Mouse (Mus musculus) hindbrain, embryonic 14.5 days (tissue): Measurements from ENCODE around the gene Senp5. TPM values are rescaled to one million over a fixed set of nuclear protein-coding genes. Genes with fewer than 3 reads are reported as not detected.

Source experiments
- ATAC-seq: fragments of 200-750 bp; cut with Nextera tagmentation; 2 replicates; pipeline ENCODE4 v1.8.0; 2017; ENCODE audit warnings: moderate number of reproducible peaks, mild to moderate bottlenecking, moderate TSS enrichment, moderate library complexity; ENCODE audit not compliant: low FRiP score
- DNase-seq: peaks from one replicate; pipeline ENCODE4 v3.0.0-alpha.2; 2015; ENCODE audit warnings: low spot score
- H3K27ac ChIP-seq: fragments of 300-500 bp; sonication (generic); 2 replicates; pipeline ENCODE4 v1.5.1; 2014; ENCODE audit warnings: mild to moderate bottlenecking, moderate library complexity
- H3K27me3 ChIP-seq: fragments of 300-500 bp; sonication (generic); 2 replicates; pipeline ENCODE4 v1.6.1; 2014; ENCODE audit warnings: mild to moderate bottlenecking, low read length, mixed read lengths; ENCODE audit not compliant: control insufficient read depth, insufficient read depth
- H3K36me3 ChIP-seq: fragments of 300-500 bp; sonication (generic); replicated peaks from 2 replicates; pipeline ENCODE4 v1.6.1; 2014; ENCODE audit not compliant: control insufficient read depth, insufficient read depth
- H3K4me1 ChIP-seq: fragments of 300-500 bp; sonication (generic); replicated peaks from 2 replicates; pipeline ENCODE4 v1.6.1; 2014; ENCODE audit warnings: antibody characterized with exemption, low read length, mixed read lengths; ENCODE audit not compliant: control insufficient read depth, insufficient read depth
- H3K4me2 ChIP-seq: fragments of 300-500 bp; sonication (generic); replicated peaks from 2 replicates; pipeline ENCODE4 v1.6.1; 2014; ENCODE audit warnings: mild to moderate bottlenecking, moderate library complexity
- H3K4me3 ChIP-seq: fragments of 300-500 bp; sonication (generic); replicated peaks from 2 replicates; pipeline ENCODE4 v1.5.1; 2014; ENCODE audit warnings: mild to moderate bottlenecking, low read length
- H3K9ac ChIP-seq: fragments of 300-500 bp; sonication (generic); 2 replicates; pipeline ENCODE4 v1.6.1; 2014
- H3K9me3 ChIP-seq: fragments of 300-500 bp; sonication (generic); 2 replicates; pipeline ENCODE4 v1.6.1; 2016; ENCODE audit warnings: low read length; ENCODE audit not compliant: control insufficient read depth
- WGBS: fragments of 180-500 bp; shearing (Covaris S2); extraction: QIAGEN DNeasy Blood & Tissue Kit; methylation state at CpG from one replicate; pipeline ENCODE4 v1.1.7; 2014; 5-methylcytosine and 5-hydroxymethylcytosine counted together
- polyA plus RNA-seq: library from polyadenylated mRNA; unstranded; fragments of >200 nt; fragmentation: Nextera tagmentation; extraction: Ambion mirVana; gene quantifications from 2 replicates; pipeline ENCODE4 v1.2.1, GENCODE M21; 2014

Gene Senp5
- polyA plus RNA-seq, 1 experiment from 2014 or later, result 10.1 TPM

GRCm38 (mm10) chr16:31945372-31945771 lies 57.7 kb downstream of the Senp5 start:
- H3K9me3 ChIP-seq, result no peaks in the 10 kb centered on the region
- H3K4me2 ChIP-seq, result no peak overlapping the region
- H3K27ac ChIP-seq, result no peak overlapping the region
- DNase-seq, result no peak
- WGBS, result 93% methylated on average over 6 of the region's 6 CpGs
- ATAC-seq, result no peak
- H3K9ac ChIP-seq, result no peak overlapping the region
- peaks cover 10% of the 10 kb centered on the region for H3K36me3 ChIP-seq
- H3K27me3 ChIP-seq, result no peaks in the 10 kb centered on the region
- peaks cover 25% of the 10 kb centered on the region for H3K4me1 ChIP-seq
- no peak overlapping the region for H3K4me3 ChIP-seq

DNA sequence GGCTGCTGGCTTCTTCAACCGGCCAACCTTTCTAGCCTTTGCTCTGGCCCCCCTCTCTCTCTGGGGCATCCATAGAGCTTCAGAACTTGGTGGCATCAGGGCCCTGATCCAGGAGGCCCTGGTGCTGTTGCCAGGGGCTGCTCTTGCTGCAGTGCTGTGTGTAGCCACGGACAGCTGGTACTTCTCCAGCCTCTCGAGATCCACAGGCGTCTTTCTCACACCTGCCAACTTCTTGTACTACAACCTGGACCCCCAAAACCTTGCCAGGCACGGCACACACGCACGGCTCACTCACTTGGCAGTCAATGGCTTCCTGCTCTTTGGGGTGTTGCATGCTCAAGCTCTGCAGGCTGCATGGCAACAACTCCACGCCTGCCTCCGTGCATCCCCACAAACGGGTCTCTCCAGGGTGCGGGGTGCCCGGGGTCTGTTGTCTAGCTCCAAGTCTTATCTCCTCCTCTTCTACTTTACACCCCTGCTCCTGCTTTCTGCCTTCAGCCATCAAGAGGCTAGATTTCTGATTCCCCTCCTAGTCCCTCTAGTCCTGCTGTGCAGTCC lies 58.3 kb downstream of the Senp5 start:
- no peak overlapping the region for H3K4me3 ChIP-seq
- 91% methylated on average over 12 of the region's 12 CpGs for WGBS
- H3K4me1 ChIP-seq, result peaks cover 25% of the 10 kb centered on the region
- H3K27ac ChIP-seq, result no peak overlapping the region
- no peak for DNase-seq
- peaks cover 10% of the 10 kb centered on the region; the same call in 1 of the 2 replicates for H3K36me3 ChIP-seq
- no peak overlapping the region for H3K4me2 ChIP-seq
- no peak overlapping the region for H3K9ac ChIP-seq
- H3K9me3 ChIP-seq, result no peaks in the 10 kb centered on the region
- H3K27me3 ChIP-seq, result no peaks in the 10 kb centered on the region
- ATAC-seq, result no peak

- Histone ChIP-seq H3K27me3 (no peaks in the 10 kb centered on the region), H3K4me1 (peaks cover 18% of the 10 kb centered on the region), H3K9ac (no peak overlapping the region), H3K4me2 (no peak overlapping the region), H3K36me3 (peaks cover 10% of the 10 kb centered on the region; the same call in 1 of the 2 replicates), H3K4me3 (no peak overlapping the region), H3K9me3 (no peaks in the 10 kb centered on the region), H3K27ac (no peak overlapping the region)
- WGBS, result 6% methylated on average over 10 of the region's 10 CpGs
- ATAC-seq (peak; percentile 29; the same call in 1 of the 2 replicates), DNase-seq (peak; percentile 75)
These were observed 59.1 kb downstream of the Senp5 start for GRCm38 (mm10) chr16:31943980-31944379.

GRCm38 (mm10) chr16:31940586-31940985 lies 62.5 kb downstream of the Senp5 start:
- WGBS, result 69% methylated on average over 2 of the region's 2 CpGs
- H3K36me3 ChIP-seq, result peaks cover 10% of the 10 kb centered on the region; the same call in 1 of the 2 replicates
- H3K27me3 ChIP-seq, result no peaks in the 10 kb centered on the region
- H3K4me2 ChIP-seq, result no peak overlapping the region
- peaks cover under 1% of the 10 kb centered on the region for H3K4me1 ChIP-seq
- no peaks in the 10 kb centered on the region for H3K9me3 ChIP-seq
- no peak overlapping the region for H3K4me3 ChIP-seq
- ATAC-seq (no peak), DNase-seq (no peak)
- H3K9ac ChIP-seq, result no peak overlapping the region
- no peak overlapping the region for H3K27ac ChIP-seq

DNA sequence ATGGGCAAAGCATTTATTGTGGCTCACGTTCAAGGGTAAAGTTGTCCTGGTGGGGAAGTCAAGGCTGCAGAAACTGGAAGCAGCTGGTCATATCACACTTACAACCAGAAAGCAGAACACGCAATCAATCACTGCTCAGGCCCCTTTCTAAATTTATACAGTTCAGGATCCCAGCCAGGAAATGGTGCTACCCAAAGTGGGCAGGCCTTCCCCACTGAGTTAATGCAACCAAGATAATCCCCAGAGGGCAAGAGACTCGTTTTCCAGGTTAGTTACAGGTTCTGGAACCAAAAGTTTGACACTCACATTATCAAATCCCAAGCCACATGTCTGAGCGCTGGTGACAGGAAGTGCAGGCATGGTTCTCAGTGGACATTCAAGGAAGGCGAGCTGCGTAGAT lies 64.2 kb downstream of the Senp5 start:
- 73% methylated on average over 6 of the region's 6 CpGs for WGBS
- Histone ChIP-seq H3K4me2 (no peak overlapping the region), H3K36me3 (no peaks in the 10 kb centered on the region), H3K4me3 (no peak overlapping the region), H3K4me1 (peaks cover 17% of the 10 kb centered on the region), H3K27me3 (no peaks in the 10 kb centered on the region), H3K9ac (no peak overlapping the region), H3K9me3 (no peaks in the 10 kb centered on the region), H3K27ac (no peak overlapping the region)
- DNase-seq, result no peak
- no peak for ATAC-seq

DNA sequence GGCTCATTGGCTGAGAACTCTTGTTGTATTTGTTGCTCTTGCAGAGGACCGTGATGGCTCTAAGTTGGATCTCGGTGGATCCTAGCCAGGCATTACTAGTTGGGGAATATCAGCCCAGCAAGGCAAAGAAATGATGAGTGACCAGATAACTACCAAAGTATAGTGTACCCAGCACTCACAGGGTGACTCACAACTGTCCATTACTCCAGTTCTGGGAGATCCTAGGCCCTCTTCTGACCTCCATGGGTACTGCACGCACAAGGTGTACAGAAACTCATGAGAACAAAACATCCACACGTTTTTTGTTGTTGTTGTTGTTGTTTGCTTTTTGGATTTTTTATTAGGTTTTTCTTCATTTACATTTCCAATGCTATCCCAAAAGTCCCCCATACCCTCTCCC lies 66.5 kb downstream of the Senp5 start:
- Histone ChIP-seq H3K9ac (no peak overlapping the region), H3K36me3 (no peaks in the 10 kb centered on the region), H3K9me3 (no peaks in the 10 kb centered on the region), H3K4me2 (no peak overlapping the region), H3K27ac (no peak overlapping the region), H3K27me3 (no peaks in the 10 kb centered on the region), H3K4me3 (no peak overlapping the region), H3K4me1 (peaks cover 24% of the 10 kb centered on the region)
- 79% methylated on average over 4 of the region's 4 CpGs for WGBS
- ATAC-seq (no peak), DNase-seq (no peak)

- ATAC-seq, result no peak
- H3K4me1 ChIP-seq, result peaks cover 24% of the 10 kb centered on the region
- peak overlapping the region; percentile 34 for H3K4me3 ChIP-seq
- H3K9me3 ChIP-seq, result no peaks in the 10 kb centered on the region
- peak; percentile 40 for DNase-seq
- 4% methylated on average over 36 of the region's 36 CpGs for WGBS
- H3K36me3 ChIP-seq, result no peaks in the 10 kb centered on the region
- no peak overlapping the region for H3K27ac ChIP-seq
- H3K9ac ChIP-seq, result peak overlapping the region; percentile 66
- no peaks in the 10 kb centered on the region for H3K27me3 ChIP-seq
- H3K4me2 ChIP-seq, result peak overlapping the region; percentile 81
These were observed 67.8 kb downstream of the Senp5 start for GRCm38 (mm10) chr16:31935091-31935979.

GRCm38 (mm10) chr16:31934550-31935010 lies 68.5 kb downstream of the Senp5 start:
- WGBS, result 8% methylated on average over 13 of the region's 13 CpGs
- no peak for DNase-seq
- Histone ChIP-seq H3K4me3 (peak overlapping the region; percentile 34), H3K36me3 (no peaks in the 10 kb centered on the region), H3K9me3 (no peaks in the 10 kb centered on the region), H3K27ac (peak overlapping the region; percentile 96; the same call in 1 of the 2 replicates), H3K27me3 (no peaks in the 10 kb centered on the region), H3K4me2 (peak overlapping the region; percentile 81), H3K4me1 (peaks cover 24% of the 10 kb centered on the region), H3K9ac (peak overlapping the region; percentile 66)
- no peak for ATAC-seq

DNA sequence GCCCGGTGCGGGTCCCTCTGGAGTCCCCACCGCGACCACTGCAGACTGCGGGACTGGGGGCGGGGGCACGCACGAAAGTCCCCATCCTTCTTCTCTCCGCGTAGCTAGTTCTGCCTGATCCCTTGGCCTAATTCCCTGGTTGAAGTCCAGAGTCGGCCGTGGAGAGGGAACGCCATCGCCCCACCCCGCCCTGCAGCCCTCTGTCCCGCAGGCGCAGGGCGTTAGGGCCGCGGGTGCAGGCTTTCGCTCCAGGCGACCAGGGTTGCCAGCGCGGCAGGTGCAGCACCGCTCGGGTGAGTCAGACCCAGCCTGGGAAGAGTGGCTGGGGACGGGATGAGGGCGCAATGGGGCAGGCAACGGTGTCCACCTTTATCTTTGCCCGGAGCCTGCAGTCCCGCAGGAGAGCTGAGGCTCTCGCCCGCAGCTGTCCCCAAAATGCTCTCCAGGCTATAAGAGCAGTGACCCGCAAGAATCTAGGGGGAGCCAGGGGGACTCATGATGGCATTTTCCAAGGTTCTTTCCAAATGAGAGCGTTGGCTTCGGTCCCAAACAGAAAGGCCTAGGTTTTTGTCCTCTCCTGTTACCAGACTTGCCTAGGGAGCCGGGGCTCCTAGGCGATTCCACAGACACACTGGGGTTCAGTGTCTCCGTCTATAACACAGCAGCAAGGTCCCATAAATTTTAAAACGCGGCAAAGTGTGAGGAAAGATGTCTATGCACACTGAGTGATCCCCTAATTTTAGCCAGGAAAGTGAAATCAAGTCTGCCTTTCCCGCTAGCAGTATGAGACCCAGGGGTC lies 69.1 kb downstream of the Senp5 start, which contains the start of gene Pigz:
Gene Pigz (plus strand): TSS at position 101 of the 799 bp plus-strand sequence.
- peak within 1 kb of the TSS; percentile 34 for H3K4me3 ChIP-seq
- H3K4me1 ChIP-seq, result peaks cover 24% of the 10 kb centered on the region
- DNase-seq, result peak; percentile 64
- 3% methylated on average over 42 of the region's 42 CpGs for WGBS
- peak within 1 kb of the TSS; percentile 81 for H3K4me2 ChIP-seq
- H3K36me3 ChIP-seq, result no peaks in the 10 kb centered on the region
- peak; percentile 19; the same call in 1 of the 2 replicates for ATAC-seq
- no peaks in the 10 kb centered on the region for H3K27me3 ChIP-seq
- no peaks in the 10 kb centered on the region for H3K9me3 ChIP-seq
- H3K27ac ChIP-seq, result peak within 1 kb of the TSS; percentile 96
- H3K9ac ChIP-seq, result peak within 1 kb of the TSS; percentile 66
